Mouse (Mus musculus) cerebellum, postnatal 10 days (tissue): ENCODE results near the gene Rps10.
A peak's percentile ranks its signal among the peaks of the same experiment; 100 is the strongest.

Source experiments
- DNase-seq, 2 experiments: peaks; one replicate each; pipeline ENCODE4 v3.0.0; 2021; ENCODE audit warnings: mixed read lengths in 2 of 2

Gene Rps10

DNA sequence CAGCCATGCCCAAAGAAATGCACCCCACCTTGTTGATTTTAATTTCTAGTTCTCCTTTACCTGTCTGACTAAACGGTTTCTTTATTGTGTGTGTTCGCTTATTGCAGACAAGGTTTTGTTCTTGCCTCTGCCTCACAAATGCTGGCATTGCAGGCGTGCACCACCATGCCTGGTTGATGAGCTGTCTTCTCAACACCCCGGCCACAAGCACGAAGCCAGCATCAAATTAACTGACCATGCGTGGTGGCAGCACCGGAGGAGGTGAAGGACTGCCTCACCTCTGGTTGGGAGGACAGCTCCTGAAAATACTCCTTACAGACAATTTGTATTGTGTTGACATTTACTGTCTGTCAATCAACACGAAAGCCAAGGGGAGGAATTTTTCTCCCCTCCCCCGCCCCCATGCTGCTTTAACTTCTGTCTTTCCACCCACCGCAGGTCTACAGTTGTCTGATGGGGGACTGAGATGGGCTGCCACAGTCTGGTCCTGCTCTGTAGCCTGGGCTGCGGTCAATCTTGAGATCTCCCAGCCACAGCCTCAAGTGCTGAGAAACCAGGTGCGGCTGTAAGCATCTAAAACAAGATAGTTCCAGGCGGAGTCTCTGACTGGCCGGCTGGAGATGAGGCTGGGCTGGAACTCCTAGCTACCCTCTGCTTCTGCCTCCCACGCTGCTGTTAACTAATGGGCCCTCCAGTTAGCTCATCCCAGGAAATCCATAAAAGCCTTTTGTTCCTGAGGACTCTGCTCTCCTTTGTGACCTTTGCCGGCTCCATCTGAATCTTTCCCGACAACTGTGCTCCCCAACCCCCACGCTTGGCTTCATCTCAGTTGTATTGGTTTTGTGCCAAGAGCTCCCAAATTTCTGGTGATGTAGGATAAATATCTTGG lies at the start of gene Rps10:
Gene Rps10 (minus strand): TSS at position 538 of the 889 bp plus-strand sequence.
- DNase-seq, result peak; percentile 66 to 74

DNA sequence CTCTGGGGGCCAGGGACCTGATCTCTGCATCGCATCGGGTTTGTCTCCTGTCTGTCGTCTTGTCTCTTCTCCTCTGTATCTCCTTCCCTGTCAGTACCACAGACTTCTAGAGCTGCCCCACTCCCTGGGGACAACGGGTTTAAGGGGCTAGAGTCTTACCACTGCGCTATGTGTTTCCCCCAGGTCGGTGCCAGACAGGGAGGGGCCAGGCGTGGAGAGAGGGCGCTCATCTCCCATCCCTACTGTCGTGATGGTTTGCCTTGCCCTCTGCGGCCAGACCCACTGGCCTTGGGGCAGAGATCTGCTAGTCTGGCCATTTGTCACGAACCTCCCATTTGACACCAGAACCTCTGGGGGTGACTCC lies 49.1 kb upstream of the Rps10 start:
- peak; percentile 54 to 56 for DNase-seq

DNA sequence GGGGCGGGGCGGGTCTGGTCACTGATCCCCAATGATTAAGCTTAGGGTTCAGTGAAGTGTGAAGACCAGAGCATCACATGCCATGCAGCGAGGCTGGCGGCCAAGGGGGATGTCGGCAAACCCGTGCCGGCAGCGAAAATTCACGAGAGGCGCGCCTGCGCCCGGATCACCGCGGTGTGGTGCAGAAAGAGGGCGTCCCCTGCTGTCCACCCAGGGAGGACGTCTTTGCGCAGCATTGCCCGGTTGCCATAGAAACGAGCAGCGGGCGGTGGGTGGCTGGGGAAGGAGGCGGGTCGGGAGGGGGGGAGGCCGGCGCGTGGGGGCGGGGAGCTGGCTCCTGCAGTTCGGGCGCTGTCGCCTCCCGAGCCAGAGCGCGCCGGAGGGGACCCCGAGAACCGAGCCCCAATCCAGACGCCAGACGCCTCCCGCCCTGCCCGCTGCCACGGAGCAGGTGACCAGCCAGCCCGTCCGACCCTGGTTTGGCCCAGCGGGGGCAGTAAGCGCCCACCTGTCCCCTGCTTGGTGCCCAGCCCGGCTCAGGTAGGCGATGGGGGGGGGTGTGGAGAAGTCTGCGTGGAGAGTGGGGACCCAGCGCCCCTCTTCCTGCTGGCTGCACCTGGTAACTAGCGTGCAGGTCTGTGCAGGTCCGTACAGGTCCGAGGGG lies 48.5 kb upstream of the Rps10 start:
- DNase-seq, result peak; percentile 88 to 92

DNA sequence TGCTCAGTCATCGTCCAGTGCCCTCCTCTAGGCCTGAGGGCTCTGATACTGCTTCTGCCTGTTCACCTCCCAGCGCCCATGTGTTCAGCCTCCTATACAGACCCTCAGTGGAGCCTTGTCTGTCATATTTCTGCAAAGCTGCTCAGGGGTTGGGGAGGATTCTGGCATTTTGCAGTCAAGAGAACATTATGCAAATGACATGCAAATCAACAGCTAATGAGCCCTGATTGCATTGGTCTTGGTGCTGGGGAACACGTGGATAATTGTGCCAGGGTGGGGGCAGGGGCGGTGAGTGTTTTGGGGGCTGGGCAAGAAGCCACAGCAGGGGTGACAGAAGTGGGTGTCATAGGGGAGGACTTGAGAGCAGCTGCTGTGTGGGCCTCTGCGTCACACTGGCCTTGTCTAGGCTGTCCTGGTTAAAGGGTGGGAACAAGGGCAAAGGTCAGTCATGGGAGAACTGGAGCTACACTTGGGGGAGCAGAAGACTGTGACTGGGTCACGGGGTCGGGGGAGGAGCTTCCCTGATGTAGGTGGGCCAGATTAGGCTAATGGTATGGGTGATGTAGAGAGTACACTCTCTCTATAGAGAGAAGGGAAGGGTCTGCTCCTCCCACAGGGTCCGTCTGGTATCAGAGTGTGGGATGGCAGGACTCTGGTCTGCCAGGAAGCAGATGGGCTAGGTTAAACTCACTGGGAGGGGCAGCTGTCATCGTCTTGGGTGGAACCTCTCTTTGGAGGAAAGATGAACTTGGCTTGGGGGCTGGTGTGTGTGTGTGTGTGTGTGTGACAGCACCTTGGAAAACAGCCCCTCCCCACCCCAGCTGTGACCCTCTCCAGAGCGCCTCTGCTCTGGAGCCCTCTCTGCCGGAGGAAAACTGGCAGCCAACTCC lies 42.7 kb upstream of the Rps10 start:
- peak; percentile 75 to 86 for DNase-seq

DNA sequence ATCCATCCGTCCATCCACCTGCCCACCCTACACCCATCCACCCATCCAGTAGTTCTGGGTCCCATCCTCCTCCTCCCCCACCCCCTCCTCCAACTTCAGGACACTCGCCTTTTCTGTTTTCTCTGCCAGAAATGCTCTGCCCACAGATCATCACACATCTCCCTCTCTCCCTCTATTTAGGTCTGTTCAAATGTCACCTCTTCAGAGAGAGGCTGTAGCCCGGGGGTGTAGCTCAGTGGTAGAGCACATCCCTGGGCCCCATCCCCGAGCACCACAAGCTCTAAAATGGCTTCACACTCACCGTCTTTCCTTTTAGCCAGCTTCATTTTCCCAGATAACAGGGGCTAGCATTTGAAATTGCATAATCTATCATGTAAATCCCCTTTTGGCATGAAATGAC lies 41.3 kb upstream of the Rps10 start:
- no peak for DNase-seq

DNA sequence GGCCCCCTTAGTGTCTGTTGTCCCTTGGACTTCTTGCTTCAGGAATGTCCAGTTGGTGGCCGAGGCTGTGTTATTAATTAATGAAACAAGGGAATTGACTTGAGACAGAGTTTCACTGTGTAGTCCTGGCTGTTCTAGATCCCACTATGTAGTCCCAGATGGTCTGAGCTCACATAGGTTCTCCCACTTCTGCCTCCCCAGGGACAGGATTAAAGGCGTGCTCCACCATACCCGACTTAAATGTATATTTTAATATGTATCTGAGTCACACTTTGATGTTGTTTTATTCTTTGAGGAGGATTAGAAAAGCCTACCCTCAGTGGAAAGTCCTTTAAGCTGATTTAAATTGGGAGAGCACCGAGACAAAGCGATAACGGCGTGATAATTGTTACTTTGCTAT lies 39.8 kb upstream of the Rps10 start:
- no peak for DNase-seq

DNA sequence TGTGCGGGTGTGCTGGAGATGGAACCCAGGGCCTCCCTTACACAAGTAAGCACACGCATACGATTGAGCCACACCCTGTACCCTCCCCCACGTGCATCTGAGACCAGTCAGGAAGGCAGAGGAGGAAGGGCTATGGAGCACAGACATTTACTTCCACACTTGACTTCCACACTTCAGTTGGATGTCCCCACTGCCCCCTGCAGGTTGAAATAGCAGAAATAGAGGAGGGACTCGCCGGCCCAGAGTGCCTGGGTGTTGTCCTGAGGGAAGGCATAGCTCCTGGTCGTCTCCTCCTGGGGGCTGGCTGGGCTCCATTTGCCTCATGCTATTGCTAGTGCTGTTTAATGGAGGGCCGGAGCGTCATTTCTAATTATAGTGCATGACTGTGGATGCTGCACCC lies 39.0 kb upstream of the Rps10 start:
- DNase-seq, result peak; percentile 55 to 57

DNA sequence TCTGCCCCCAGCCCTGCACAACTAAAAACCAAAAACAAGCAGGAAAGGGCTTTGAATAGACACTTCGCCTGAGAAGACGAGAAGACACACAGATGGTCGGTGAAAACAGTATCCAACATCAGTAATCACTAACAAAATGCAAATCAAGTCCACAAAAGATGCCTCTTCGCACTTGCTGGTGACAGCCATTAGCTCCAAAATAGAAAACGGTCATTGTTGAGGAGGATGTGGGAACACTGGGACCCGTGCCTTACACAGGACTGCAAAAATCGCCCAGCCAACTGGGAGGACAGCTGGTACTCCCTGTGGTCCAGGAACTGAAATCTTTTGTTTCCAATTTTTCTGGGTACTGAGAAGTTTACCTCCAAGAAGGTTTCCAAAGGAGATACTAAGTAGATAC lies 37.5 kb upstream of the Rps10 start:
- DNase-seq, result no peak

DNA sequence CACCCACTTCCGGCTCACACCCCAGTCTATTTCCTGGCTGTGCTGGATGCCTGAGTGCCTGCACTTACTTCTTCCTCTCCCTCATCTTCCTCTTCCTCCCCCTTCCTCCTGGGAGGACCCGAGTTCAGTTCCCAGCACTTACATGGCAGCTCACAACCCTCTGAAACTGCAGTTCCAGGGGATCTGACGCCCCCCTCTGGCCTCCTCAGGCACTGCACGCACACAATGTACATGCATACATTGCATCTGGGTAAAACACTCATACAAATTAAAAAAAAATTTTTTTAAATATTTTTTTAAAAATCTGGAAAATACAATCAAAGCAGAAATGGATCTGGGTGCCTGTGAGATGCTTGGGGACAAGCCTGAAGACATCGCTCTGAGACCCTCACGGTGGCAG lies 35.3 kb upstream of the Rps10 start:
- DNase-seq, result no peak

DNA sequence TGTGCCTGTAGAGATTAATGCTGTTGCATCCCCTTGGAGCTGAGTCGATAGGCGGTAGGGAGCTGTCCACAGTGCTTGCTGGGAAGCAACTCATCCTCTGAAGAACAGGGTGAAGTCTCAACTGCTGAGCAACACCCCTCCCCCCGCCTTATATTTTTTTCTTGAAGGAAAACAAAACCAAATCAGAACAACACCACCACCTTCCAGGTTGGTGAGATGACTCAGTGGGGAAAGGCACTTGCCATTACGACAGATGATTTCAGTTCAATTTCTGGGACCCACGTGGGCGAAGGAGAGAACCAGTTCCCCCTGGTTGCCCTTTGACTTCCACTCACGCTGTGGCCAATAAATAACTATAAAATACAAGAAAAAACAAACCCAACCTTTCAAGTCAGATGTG lies 22.3 kb upstream of the Rps10 start:
- DNase-seq, result no peak

DNA sequence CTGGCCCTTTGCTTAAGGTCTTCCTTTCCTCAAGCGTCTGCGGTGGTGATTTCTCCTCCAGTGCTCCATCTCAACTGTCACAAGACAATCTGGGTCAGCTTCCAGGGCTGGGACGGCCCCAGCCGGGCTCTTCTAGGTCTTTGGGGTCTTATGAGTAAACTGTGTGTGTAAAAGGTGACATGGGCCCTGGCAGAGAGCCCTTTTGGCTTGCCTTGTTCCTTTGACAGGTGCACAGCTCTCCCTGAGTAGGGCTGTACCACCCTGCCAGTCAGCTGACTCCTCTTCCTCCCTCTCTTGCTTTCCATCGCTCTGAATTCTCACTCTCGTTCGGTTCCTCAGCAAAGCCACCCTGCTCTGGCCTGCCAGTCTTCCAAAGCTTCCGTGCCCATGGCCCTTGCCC lies 20.7 kb upstream of the Rps10 start:
- peak; percentile 91 for DNase-seq

DNA sequence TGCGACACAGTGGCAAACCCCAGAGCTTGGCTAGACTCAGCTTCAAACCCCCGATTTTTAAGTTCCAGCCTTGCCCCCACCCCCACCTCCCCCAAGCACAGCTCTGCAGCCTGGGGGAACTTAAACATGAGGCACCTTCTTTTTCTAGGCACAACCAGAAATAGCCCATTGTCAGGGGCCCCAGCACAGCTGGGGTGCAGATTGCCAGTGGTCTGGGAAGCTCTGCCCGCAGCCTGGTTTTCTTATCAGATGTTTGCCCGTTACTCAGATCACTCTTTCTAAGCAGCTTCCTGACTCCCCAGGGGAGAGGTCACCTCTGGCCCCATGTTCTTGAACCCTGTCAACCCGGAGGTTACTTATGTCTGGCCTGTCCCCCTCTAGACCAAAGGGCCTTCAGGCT lies 19.9 kb upstream of the Rps10 start:
- DNase-seq, result no peak

DNA sequence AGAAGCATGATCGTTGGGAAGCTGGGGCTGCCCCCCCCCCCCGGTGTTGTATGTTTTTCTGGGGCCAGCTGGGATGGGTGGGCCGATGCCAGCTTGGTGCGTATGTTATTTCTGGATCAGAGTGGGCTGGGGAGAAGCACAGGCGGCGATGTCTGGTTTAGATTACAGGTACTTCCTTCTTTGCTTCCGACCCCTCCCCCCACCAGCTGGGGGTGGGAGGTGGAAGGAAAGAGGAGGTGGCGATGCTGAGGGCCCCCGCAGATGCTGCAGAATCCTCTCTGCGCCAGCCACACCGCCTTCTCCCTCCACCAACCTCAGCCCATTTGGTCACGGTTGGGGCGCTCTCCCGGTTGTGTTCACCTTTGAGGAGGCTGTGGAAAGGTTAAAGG lies 19.5 kb upstream of the Rps10 start:
- peak; percentile 88 to 89 for DNase-seq

DNA sequence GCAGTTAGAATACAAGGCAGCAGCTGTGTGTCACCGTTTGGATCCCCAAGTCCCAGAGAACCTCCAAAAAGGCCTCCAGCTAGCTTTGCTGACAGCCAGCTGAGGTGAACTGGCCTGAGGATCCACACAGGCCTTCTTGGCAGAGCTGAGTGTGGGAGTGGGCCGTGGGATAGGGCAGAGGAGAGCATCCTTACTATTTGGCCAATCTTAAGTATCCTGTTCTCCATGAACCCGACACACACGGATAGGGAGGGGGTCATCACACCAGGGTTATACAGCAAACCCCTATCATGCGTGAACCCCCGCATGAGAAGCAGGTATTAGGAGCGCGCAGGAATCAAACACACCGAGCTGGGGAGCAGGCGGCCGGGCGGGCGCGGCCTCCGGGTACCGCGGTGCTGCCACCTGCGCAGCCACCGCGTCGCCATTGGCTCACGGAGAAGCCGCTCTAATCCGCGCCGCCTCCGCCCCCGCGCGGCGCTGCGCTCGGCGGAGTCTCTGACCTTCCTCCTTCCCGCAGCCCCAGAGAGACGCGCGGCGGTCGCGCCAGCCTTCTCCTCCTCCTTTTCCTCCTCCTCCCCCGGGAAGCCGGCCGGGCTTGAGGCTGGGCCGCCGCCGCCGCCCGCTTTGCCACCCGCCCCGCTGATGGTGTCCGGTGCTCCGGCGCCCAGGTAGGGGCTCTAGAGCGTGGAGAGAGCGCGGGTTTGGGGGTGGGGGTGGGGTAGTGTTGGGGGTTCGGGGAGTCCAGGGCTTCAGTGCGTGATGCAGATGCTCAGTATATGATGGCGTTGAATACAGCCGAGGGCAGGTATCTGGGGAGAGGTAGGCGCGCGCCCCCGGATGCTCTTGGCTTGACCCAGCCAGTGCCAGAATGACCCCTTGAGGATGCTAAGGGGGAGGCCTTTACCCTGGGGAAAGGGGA lies 18.9 kb upstream of the Rps10 start, which contains the start of gene Pacsin1:
Gene Pacsin1 (plus strand): TSS at position 421 of the 922 bp plus-strand sequence.
- peak; percentile 91 to 92 for DNase-seq

DNA sequence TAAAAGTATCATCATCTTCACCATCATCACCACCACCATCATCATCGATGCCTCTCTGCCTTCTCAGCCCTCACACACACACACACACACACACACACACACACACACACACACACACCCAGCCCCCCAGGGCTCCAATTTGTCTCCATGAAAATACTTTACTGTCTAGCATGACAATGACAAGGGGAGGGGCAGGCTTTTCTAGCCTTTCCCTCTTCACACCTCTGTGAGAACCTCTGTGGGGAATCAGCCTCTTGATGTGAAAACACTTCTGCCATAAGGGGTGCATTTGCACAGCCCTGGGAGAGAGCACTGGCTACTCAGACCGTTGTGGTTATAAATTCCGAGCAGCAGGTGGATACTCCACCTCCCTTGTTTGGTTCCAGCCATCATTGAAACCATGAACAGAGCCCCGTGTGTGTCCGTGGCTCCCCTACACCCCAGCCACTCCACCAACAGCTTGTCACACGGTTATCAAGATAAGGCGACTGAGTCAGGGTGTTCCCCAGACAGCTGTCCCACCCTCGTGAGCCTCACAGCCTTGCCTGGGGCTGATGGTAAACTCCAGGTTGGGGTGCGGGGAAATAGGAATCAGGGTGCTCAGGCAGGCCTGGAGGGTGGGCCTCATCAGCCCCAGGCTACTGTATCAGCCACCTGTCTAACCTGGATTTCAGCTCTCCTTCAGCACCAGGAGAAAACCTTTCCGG lies 16.9 kb upstream of the Rps10 start:
- DNase-seq, result no peak

DNA sequence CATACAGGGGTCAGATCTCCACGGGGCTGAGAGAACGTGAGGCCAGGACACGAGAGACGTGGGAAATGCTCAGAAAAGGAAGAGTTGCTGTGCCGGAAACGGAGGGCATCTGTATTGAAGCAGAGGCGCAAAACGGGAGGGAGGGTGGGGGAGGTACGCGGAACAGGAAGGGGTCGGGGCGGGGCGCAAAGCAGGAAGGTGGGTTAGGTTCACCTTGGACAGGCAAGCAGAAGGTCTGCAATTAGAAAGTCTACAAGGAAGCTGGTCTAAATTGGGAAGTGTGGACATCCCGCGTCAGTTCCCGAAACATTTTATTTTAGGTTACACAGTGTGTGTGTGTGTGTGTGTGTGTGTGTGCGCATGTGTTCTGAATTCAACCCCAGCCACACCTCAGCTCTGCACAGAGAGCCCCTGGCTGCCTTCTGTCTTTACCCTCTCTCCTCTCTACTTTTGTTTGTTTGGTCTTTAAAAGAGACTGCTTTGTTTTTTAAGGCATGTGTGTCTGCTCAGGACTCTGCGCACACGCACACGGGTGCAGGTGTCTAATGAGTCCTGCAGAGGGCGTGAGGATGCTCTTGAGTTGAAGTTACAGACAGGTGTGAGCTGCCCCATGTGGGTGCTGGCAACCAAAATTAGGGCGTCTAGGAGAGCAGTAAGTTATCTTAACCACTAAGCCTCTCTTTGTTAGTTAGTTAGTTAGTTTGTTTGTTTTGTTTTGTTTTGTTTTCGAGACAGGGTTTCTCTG lies 15.7 kb upstream of the Rps10 start:
- no peak for DNase-seq

DNA sequence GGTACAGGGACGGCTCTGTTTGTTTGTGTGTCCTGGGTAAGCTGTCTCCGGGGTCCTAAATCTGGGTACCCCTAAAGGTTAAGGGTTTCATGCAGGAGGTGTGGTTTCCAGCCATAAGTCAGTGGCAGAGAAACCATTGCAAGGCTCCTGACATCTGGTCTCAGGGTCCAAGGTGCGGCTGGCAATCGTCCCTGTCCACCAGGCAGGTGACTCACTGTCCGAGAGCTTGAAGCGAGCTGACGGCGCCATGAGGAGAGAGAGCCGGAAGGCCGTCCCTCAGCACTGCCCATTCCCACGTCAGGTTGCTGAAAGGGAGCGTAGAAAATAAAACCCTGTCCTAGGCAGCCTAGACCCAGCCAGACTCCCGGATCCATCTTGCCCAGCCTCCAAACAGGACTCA lies 14.1 kb upstream of the Rps10 start:
- DNase-seq, result peak in 1 of 2 experiments; percentile 34

DNA sequence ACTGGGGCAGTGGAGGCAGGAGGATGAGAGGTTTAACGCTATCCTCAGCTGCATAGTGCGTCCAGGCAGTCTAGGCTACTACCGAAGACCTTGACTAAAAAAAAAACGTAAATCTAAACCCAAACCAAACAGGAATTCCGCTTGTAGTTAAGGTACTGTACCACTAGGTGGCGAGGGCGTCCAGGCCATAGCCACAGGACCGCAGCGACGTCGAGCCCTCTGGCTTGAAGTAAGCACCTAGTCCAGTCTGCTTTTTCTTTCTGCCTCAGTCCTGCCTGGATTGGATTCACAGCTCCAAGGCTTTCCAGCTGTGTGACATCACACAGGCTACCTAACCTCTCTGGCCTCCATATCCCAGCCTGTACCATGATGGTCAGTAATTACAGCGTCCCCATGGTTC lies 13.7 kb upstream of the Rps10 start:
- peak; percentile 69 to 71 for DNase-seq

DNA sequence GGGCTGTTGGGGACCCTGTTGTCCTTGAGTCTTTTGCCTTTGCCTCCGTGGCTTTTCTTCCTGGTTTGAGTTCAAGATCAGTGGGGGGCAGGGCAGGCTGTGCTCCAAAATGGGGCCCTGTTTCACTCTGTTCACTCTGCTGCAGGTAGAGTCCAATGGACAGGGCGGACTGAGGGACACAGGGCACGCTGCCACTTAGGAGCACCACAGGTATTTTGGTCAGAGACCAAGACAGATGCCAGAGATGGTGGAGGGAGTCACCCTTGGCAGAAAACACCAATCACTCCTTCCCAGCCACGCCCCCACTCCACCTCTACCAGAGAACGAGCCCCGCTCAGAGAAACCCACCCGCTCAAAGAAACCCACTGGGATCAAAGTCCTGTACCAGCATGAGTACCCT lies 9.3 kb upstream of the Rps10 start:
- peak; percentile 65 to 71 for DNase-seq

DNA sequence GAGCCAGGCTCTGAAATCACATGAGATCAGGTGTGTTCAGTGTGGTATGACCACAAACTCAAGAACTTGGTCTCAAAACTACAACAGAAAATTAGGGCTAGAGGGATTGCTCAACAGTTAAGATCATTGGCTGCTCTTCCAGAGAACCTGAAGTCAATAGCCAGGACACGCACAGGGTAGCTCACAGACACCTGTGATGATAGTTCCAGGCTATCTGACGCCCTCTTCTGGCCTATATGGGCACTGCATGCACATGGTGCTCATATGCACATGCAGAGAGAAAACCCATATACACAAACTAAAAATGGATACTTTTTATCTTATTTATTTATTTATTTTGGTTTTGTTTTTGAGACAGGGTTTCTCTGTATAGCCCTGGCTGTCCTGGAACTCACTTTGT lies 8.1 kb upstream of the Rps10 start:
- peak; percentile 54 to 65 for DNase-seq

DNA sequence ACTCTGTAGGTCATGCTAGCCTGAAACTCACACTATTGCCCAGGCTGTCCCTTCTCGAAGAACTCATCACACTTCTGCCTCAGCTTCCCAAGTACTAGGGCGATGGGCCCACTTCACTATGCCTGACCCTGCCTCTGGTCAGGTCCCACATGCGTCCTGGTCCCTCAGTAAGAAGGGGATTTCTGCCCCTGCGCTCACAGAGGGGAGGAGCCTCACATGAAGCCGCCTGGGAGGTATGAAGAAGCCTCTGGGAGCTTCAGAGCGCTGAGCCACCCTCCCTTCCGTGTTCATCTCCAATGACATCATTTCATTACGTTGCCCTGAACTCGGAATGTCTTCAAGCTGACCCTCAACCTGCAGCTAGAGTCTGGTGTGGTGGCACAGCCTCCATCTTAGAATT lies 7.3 kb upstream of the Rps10 start:
- peak in 1 of 2 experiments; percentile 37 for DNase-seq
